Mouse (Mus musculus): Measurements from ENCODE around the gene AU022252. TPM values are rescaled to one million over a fixed set of nuclear protein-coding genes. Genes with fewer than 3 reads are reported as not detected.
A peak's percentile ranks its signal among the peaks of the same experiment; 100 is the strongest.
"Not testable (repeated sequence)": the region's sequence is repeated elsewhere in the genome, so short reads cannot be mapped to it uniquely, and the experiment has no call there.

Gene AU022252
- 26.8 and 31.0 TPM in 2 replicates for polyA plus RNA-seq (2015; fragmentation: Nextera tagmentation; extraction: Ambion mirVana)

- peak within 1 kb of the TSS; percentile 77 for H3K4me2 ChIP-seq
- ATAC-seq (replicated peaks) = peak; percentile 96
- WGBS = under 1% methylated on average over 55 of the region's 71 CpGs
Observed at GRCm38 (mm10) chr4:119232410-119233255, at the start of gene AU022252, which contains the start of gene P3h1. TSS of gene AU022252 (minus strand) at chr4:119232712. TSS of gene P3h1 (plus strand) at chr4:119232915.

GRCm38 (mm10) chr4:119278784-119279183 lies 46.3 kb upstream of the AU022252 start:
- H3K27ac ChIP-seq; H3K9ac ChIP-seq; H3K4me3 ChIP-seq; ATAC-seq (replicated peaks); H3K4me2 ChIP-seq; H3K9me3 ChIP-seq; H3K4me1 ChIP-seq; H3K27me3 ChIP-seq (replicated peaks): not testable (repeated sequence)
- H3K36me3 ChIP-seq (replicated peaks) = peaks cover 54% of the 10 kb centered on the region
- WGBS = 92% methylated on average over 15 of the region's 15 CpGs

More at GRCm38 (mm10) chr4:119232410-119233255, at the start of gene AU022252, which contains the start of gene P3h1:
- H3K4me1 ChIP-seq = peaks cover 16% of the 10 kb centered on the region
- H3K4me3 ChIP-seq = peak within 1 kb of the TSS; percentile 58
- H3K36me3 ChIP-seq (replicated peaks) = peaks cover 10% of the 10 kb centered on the region; the same call in 1 of the 2 replicates
- H3K9ac ChIP-seq = peak within 1 kb of the TSS; percentile 66
- no peaks in the 10 kb centered on the region for H3K9me3 ChIP-seq
- peak within 1 kb of the TSS; percentile 52 for H3K27ac ChIP-seq
- no peaks in the 10 kb centered on the region for H3K27me3 ChIP-seq (replicated peaks)

GRCm38 (mm10) chr4:119275726-119276125 lies 43.2 kb upstream of the AU022252 start:
- Histone ChIP-seq H3K4me2 (no peak overlapping the region), H3K9me3 (no peaks in the 10 kb centered on the region), H3K36me3 (replicated peaks) (peaks cover 53% of the 10 kb centered on the region), H3K27me3 (replicated peaks) (no peaks in the 10 kb centered on the region), H3K9ac (no peak overlapping the region), H3K4me3 (no peak overlapping the region), H3K4me1 (no peaks in the 10 kb centered on the region), H3K27ac (no peak overlapping the region)
- no peak for ATAC-seq (replicated peaks)
- 86% methylated on average over 2 of the region's 2 CpGs for WGBS

GRCm38 (mm10) chr4:119275226-119275625 lies 42.7 kb upstream of the AU022252 start:
- 95% methylated on average over 2 of the region's 2 CpGs for WGBS

GRCm38 (mm10) chr4:119274627-119275026 lies 42.1 kb upstream of the AU022252 start:
- H3K27ac ChIP-seq = no peak overlapping the region
- no peak overlapping the region for H3K9ac ChIP-seq
- no peak overlapping the region for H3K4me2 ChIP-seq
- 94% methylated on average over 1 of the region's 1 CpGs for WGBS
- no peak overlapping the region for H3K4me3 ChIP-seq
- peaks cover 50% of the 10 kb centered on the region for H3K36me3 ChIP-seq (replicated peaks)
- no peaks in the 10 kb centered on the region for H3K4me1 ChIP-seq
- ATAC-seq (replicated peaks) = no peak
- H3K9me3 ChIP-seq = no peaks in the 10 kb centered on the region
- H3K27me3 ChIP-seq (replicated peaks) = no peaks in the 10 kb centered on the region

More at GRCm38 (mm10) chr4:119275226-119275625, 42.7 kb upstream of the AU022252 start:
- no peak for ATAC-seq (replicated peaks)
- no peaks in the 10 kb centered on the region for H3K4me1 ChIP-seq
- H3K27me3 ChIP-seq (replicated peaks) = no peaks in the 10 kb centered on the region
- H3K4me2 ChIP-seq = no peak overlapping the region
- no peak overlapping the region for H3K4me3 ChIP-seq
- H3K36me3 ChIP-seq (replicated peaks) = peaks cover 53% of the 10 kb centered on the region
- H3K27ac ChIP-seq = no peak overlapping the region
- no peak overlapping the region for H3K9ac ChIP-seq
- no peaks in the 10 kb centered on the region for H3K9me3 ChIP-seq

GRCm38 (mm10) chr4:119266606-119267005 lies 34.1 kb upstream of the AU022252 start:
- no peak for ATAC-seq (replicated peaks)
- Histone ChIP-seq H3K27ac (no peak overlapping the region), H3K9ac (no peak overlapping the region), H3K9me3 (no peaks in the 10 kb centered on the region), H3K4me1 (no peaks in the 10 kb centered on the region), H3K4me2 (no peak overlapping the region), H3K4me3 (no peak overlapping the region), H3K27me3 (replicated peaks) (no peaks in the 10 kb centered on the region), H3K36me3 (replicated peaks) (peaks cover 10% of the 10 kb centered on the region)
- WGBS = 78% methylated on average over 13 of the region's 13 CpGs

- H3K27ac ChIP-seq = no peak overlapping the region
- no peak overlapping the region for H3K4me2 ChIP-seq
- H3K4me1 ChIP-seq = no peaks in the 10 kb centered on the region
- no peak overlapping the region for H3K4me3 ChIP-seq
- H3K9ac ChIP-seq = no peak overlapping the region
- H3K9me3 ChIP-seq = no peaks in the 10 kb centered on the region
- no peak for ATAC-seq (replicated peaks)
- H3K36me3 ChIP-seq (replicated peaks) = no peaks in the 10 kb centered on the region
- no peaks in the 10 kb centered on the region for H3K27me3 ChIP-seq (replicated peaks)
- 77% methylated on average over 3 of the region's 3 CpGs for WGBS
Observed at GRCm38 (mm10) chr4:119263459-119263858, 30.9 kb upstream of the AU022252 start.

- WGBS = 94% methylated on average over 5 of the region's 5 CpGs
- Histone ChIP-seq H3K27me3 (replicated peaks) (no peaks in the 10 kb centered on the region), H3K9ac (no peak overlapping the region), H3K9me3 (no peaks in the 10 kb centered on the region), H3K4me1 (no peaks in the 10 kb centered on the region), H3K27ac (no peak overlapping the region), H3K4me2 (no peak overlapping the region), H3K36me3 (replicated peaks) (no peaks in the 10 kb centered on the region), H3K4me3 (no peak overlapping the region)
- ATAC-seq (replicated peaks) = no peak
Observed at GRCm38 (mm10) chr4:119262483-119262882, 30.0 kb upstream of the AU022252 start.

- Histone ChIP-seq H3K4me2 (no peak overlapping the region), H3K36me3 (replicated peaks) (no peaks in the 10 kb centered on the region), H3K27ac (no peak overlapping the region), H3K9me3 (no peaks in the 10 kb centered on the region), H3K4me3 (no peak overlapping the region), H3K9ac (no peak overlapping the region), H3K4me1 (no peaks in the 10 kb centered on the region), H3K27me3 (replicated peaks) (no peaks in the 10 kb centered on the region)
- no peak for ATAC-seq (replicated peaks)
- 62% methylated on average over 7 of the region's 7 CpGs for WGBS
Observed at GRCm38 (mm10) chr4:119261087-119261713, 28.7 kb upstream of the AU022252 start.

- ATAC-seq (replicated peaks) = peak; percentile 39; the same call in 1 of the 2 replicates
Observed at GRCm38 (mm10) chr4:119259344-119260254, 27.1 kb upstream of the AU022252 start.

GRCm38 (mm10) chr4:119257083-119257482 lies 24.6 kb upstream of the AU022252 start:
- H3K4me1 ChIP-seq = peaks cover 11% of the 10 kb centered on the region
- no peak overlapping the region for H3K4me2 ChIP-seq
- no peak overlapping the region for H3K4me3 ChIP-seq
- no peaks in the 10 kb centered on the region for H3K9me3 ChIP-seq
- H3K27me3 ChIP-seq (replicated peaks) = no peaks in the 10 kb centered on the region
- WGBS = 84% methylated on average over 6 of the region's 6 CpGs
- H3K9ac ChIP-seq = no peak overlapping the region
- H3K36me3 ChIP-seq (replicated peaks) = no peaks in the 10 kb centered on the region
- H3K27ac ChIP-seq = no peak overlapping the region
- no peak for ATAC-seq (replicated peaks)

More at GRCm38 (mm10) chr4:119259344-119260254, 27.1 kb upstream of the AU022252 start:
- Histone ChIP-seq H3K27ac (no peak overlapping the region), H3K9me3 (no peaks in the 10 kb centered on the region), H3K4me1 (peaks cover under 1% of the 10 kb centered on the region), H3K27me3 (replicated peaks) (no peaks in the 10 kb centered on the region), H3K36me3 (replicated peaks) (no peaks in the 10 kb centered on the region), H3K4me2 (no peak overlapping the region), H3K4me3 (no peak overlapping the region), H3K9ac (no peak overlapping the region)
- 84% methylated on average over 15 of the region's 15 CpGs for WGBS

Data from midbrain, embryonic 15.5 days (tissue).